Mouse (Mus musculus) gastrocnemius, postnatal 36 days (tissue): ENCODE measurements around the gene Raly. TPM values are rescaled to one million over a fixed set of nuclear protein-coding genes. Genes with fewer than 3 reads are reported as not detected.

Experiments used
- DNase-seq, 2 experiments: peaks; one replicate each; pipeline ENCODE4 v3.0.0; 2022
- intact Hi-C: fragments of 180-260 bp; cut with DNase I; formaldehyde crosslinking; loops from one replicate; pipeline ENCODE4 v1.15.1; 2025
- total RNA-seq, 2 experiments: library from RNA; stranded (reverse); gene quantifications; 2 replicates each; pipeline ENCODE4 v1.2.3; 2021

Gene Raly
- total RNA-seq, 2 experiments from 2014 or later, result 59.0 to 63.0 TPM

- intact Hi-C loops, result loop anchor here (2.0 kb wide), 1 partner anchor 55 kb away; no protein-coding TSS in a partner anchor
These were observed 125.1 kb downstream of the Raly start for GRCm38 (mm10) chr2:154915922-154916541.

GRCm38 (mm10) chr2:154916547-154916946 is 125.7 kb downstream of the Raly start:
- intact Hi-C loops, result loop anchor here (2.0 kb wide), 1 partner anchor 54 kb away; no protein-coding TSS in a partner anchor
- DNase-seq, result no peak

More at GRCm38 (mm10) chr2:154915922-154916541, 125.1 kb downstream of the Raly start:
- no peak for DNase-seq

Other genes starting within 250 kb of the Raly start
- not detected for gene 1700003F12Rik, start 244.0 kb upstream of the Raly start, total RNA-seq
- gene Actl10, start 239.3 kb upstream of the Raly start, total RNA-seq, result not detected
- gene Necab3, start 232.2 kb upstream of the Raly start, total RNA-seq, result under 1 TPM; 0.27 to 0.28 TPM
- gene E2f1, start 221.2 kb upstream of the Raly start, total RNA-seq, result under 1 TPM; 0.48 to 0.69 TPM
- gene Pxmp4, start 187.4 kb upstream of the Raly start, total RNA-seq, result 10 to 100 TPM; 10.8 to 11.8 TPM
- 1 to 10 TPM; 2.2 to 2.3 TPM for gene Zfp341, start 177.8 kb upstream of the Raly start, total RNA-seq
- gene 4930519P11Rik, start 177.7 kb upstream of the Raly start, total RNA-seq, result not detected
- 100 to 1,000 TPM; 102 to 107 TPM for gene Chmp4b, start 139.4 kb upstream of the Raly start, total RNA-seq
- gene Gm14214, start 21.1 kb upstream of the Raly start, total RNA-seq, result not detected
- not detected for gene a, start 306 bp downstream of the Raly start, total RNA-seq
- gene Eif2s2, start 101.8 kb downstream of the Raly start, total RNA-seq, result 100 to 1,000 TPM in 1 of 2 experiments, 10 to 100 TPM in 1; 96.9 to 117 TPM
- not detected for gene Gm14226, start 227.2 kb downstream of the Raly start, total RNA-seq